In the genomic region with DNA sequence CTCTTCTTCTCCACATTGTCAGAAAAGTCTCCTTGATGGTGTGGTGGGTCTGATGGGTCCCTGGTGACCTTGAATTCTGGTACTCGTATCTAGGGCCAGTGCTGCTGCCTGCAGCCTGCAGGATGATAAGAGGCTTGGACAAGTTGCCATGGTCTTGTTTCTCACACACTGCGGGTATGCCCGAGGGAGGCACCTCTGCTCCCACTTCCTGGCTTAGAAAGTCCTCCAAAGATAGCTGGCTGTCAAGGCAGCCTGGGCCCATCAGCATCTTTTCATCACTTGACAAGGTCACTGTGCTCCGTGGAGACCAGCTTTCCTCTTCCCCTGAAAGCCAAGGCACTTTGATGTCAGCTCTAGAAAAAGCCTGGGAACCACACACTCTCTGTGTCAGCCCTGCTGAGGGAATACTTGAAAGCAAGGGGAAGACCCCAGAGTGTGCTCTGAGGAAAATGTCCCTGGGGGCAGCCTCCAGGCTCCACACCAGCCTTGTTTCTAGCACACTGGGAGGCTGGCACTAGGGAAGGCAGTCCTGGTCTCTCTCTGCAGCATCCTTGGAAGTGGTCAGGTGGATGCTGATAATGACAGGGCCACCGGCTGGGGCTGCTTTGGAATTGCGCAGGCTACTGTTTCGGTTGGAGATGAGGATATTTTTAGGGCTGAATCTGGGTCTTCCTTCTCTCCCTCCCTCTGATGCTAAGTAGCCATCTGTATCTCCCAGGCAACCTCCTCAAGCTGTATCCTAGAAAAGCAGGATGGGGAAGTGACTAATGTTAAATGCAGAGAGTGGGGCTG, we compare ENCODE assay signal across 14 mouse cellular contexts. TPM values are rescaled to one million over a fixed set of nuclear protein-coding genes. Genes with fewer than 3 reads are reported as not detected.
A peak's percentile ranks its signal among the peaks of the same experiment; 100 is the strongest.
DNase-seq lines count a peak whose midpoint lies in the region; ATAC-seq lines count a peak whose summit lies in the region.
"Had no signal": no experiment of that assay in that cellular context is flagged by ENCODE, and none has a peak within 500 bp of the region (broad histone marks: within the 10 kb centered on the region; RNA-seq: fewer than 3 reads in every experiment).

No protein-coding gene starts in this region.

- DNase-seq in heart, adult 18-20 months = no peak
- peak; percentile 81 to 83 for DNase-seq in right cerebral cortex, adult 2 months (ENCODE audit: low spot score in 2 of 2)
- no peak for DNase-seq in right cerebral cortex, postnatal 14 days
- DNase-seq in heart, postnatal 10 days = peak; percentile 48
- DNase-seq in embryo, embryonic 10 days (ENCODE audit: low spot score) = no peak
- DNase-seq: gastrocnemius, postnatal 10 days; kidney, postnatal 25 days; liver; spleen, adult 18-20 months; thymus, adult 2 months had no signal

- 8% methylated on average over 7 of the region's 7 CpGs for WGBS in heart, embryonic 11.5 days (ENCODE audit: insufficient replicate concordance)

- H3K4me2 ChIP-seq in heart, embryonic 11.5 days = peak overlapping the region; percentile 2; the same call in 1 of the 2 replicates
- H3K4me2 ChIP-seq: embryonic facial prominence, embryonic 13.5 days had no signal

- no peaks in the 10 kb centered on the region for H3K36me3 ChIP-seq in heart, embryonic 11.5 days (ENCODE audit: control insufficient read depth, insufficient read depth, low read length)
- H3K36me3 ChIP-seq: embryonic facial prominence, embryonic 13.5 days had no signal

- H3K27me3 ChIP-seq in heart, embryonic 11.5 days (ENCODE audit: control insufficient read depth, insufficient read depth, low read length) = no peaks in the 10 kb centered on the region

- H3K4me1 ChIP-seq in heart, embryonic 11.5 days (ENCODE audit: control insufficient read depth, insufficient read depth, low read length) = peaks cover 52% of the 10 kb centered on the region

- H3K27ac ChIP-seq in heart, embryonic 11.5 days (ENCODE audit: low read depth, low read length) = peak overlapping the region; percentile 85
- H3K27ac ChIP-seq: embryonic facial prominence, embryonic 13.5 days had no signal

- intact Hi-C loops in heart, postnatal 10 days (cut with DNase I) = loop anchor here (10.0 kb wide), 1 partner anchor 52 kb away; no protein-coding TSS in a partner anchor

- no peak overlapping the region for H3K4me3 ChIP-seq in heart, embryonic 11.5 days (ENCODE audit: low read depth, low read length)
- H3K4me3 ChIP-seq: embryonic facial prominence, embryonic 13.5 days had no signal

- 0 out of 2 replicates have a peak overlapping the region, but pooled peaks have one; percentile 47 for H3K9ac ChIP-seq in heart, embryonic 11.5 days (ENCODE audit: low read depth, low read length)
- H3K9ac ChIP-seq: embryonic facial prominence, embryonic 13.5 days had no signal

- no peaks in the 10 kb centered on the region; the same call in 1 of the 2 replicates for H3K9me3 ChIP-seq in heart, embryonic 11.5 days (replicated peaks; ENCODE audit: control insufficient read depth, low read length)
- H3K9me3 ChIP-seq: embryonic facial prominence, embryonic 13.5 days had no signal

- peak; percentile 24; the same call in 1 of the 2 replicates for ATAC-seq in heart, embryonic 11.5 days (replicated peaks; ENCODE audit: insufficient number of reproducible peaks, low FRiP score, low TSS enrichment)
- no peak for ATAC-seq in megakaryocyte progenitor cell, adult 5-6 weeks (replicated peaks; ENCODE audit: poor library complexity)
- ATAC-seq: hindbrain, embryonic 16.5 days had no signal

RNA-seq across cellular contexts. Expression of a gene that starts 2.7 kb away (rescaled TPM):
- polyA plus RNA-seq in heart, embryonic 11.5 days (2014; fragmentation: Nextera tagmentation; extraction: Ambion mirVana) = 117 and 132 TPM in 2 replicates
- total RNA-seq in heart, adult 18-20 months (2021) = 10 to 100 TPM; 80.4 to 85.1 TPM
- total RNA-seq in heart, postnatal 10 days (2021) = 100 to 1,000 TPM; 177 to 185 TPM
- total RNA-seq in megakaryocyte progenitor cell, adult 5-6 weeks (2015) = 0.52 and 0.88 TPM in 2 replicates
- 0.46 and 0.54 TPM in 2 replicates for total RNA-seq in megakaryocyte progenitor cell, adult 5-6 weeks (2017)

Comparison
In these comparisons a context has a peak if more than half of its experiments do, and no peak if none do; other contexts are left out.
1. DNase-seq: peak in right cerebral cortex, adult 2 months (2 of 2) and heart, postnatal 10 days (2 of 2); none in heart, adult 18-20 months (0 of 2), right cerebral cortex, postnatal 14 days (single experiment) and embryo, embryonic 10 days (single experiment).
2. RNA of a gene that starts 2.7 kb away (total RNA-seq): 177 to 185 TPM in heart, postnatal 10 days and 80.4 to 85.1 TPM in heart, adult 18-20 months; 0.46 to 0.88 TPM in megakaryocyte progenitor cell, adult 5-6 weeks; every median in the first group is over 10 times any median in the second.